Mouse (Mus musculus) MN1 (cell line): ENCODE data around the gene Lhx3.

ENCODE experiments used
- DNase-seq: peaks from one replicate; pipeline ENCODE4 v3.0.0-alpha.2; 2016; ENCODE audit warnings: low spot score

Lhx3 gene

GRCm38 (mm10) chr2:26201926-26202848, 5.9 kb downstream of the Lhx3 start:
- DNase-seq = no peak

- DNase-seq = no peak
Measured at GRCm38 (mm10) chr2:26198488-26198887, 9.6 kb downstream of the Lhx3 start.

GRCm38 (mm10) chr2:26194552-26195339, 13.3 kb downstream of the Lhx3 start:
- DNase-seq = no peak

GRCm38 (mm10) chr2:26188517-26188916, 19.6 kb downstream of the Lhx3 start:
- no peak for DNase-seq

GRCm38 (mm10) chr2:26184352-26184751, 23.7 kb downstream of the Lhx3 start:
- DNase-seq = no peak

GRCm38 (mm10) chr2:26182646-26183045, 25.4 kb downstream of the Lhx3 start:
- DNase-seq = peak; percentile 38

GRCm38 (mm10) chr2:26177189-26177588, 30.9 kb downstream of the Lhx3 start:
- DNase-seq = no peak

- DNase-seq = no peak
Measured at GRCm38 (mm10) chr2:26176731-26177130, 31.4 kb downstream of the Lhx3 start.

GRCm38 (mm10) chr2:26175191-26175590, 32.9 kb downstream of the Lhx3 start:
- no peak for DNase-seq

- DNase-seq = no peak
Measured at GRCm38 (mm10) chr2:26172166-26172565, 35.9 kb downstream of the Lhx3 start.

- DNase-seq = no peak
Measured at GRCm38 (mm10) chr2:26170376-26170775, 37.7 kb downstream of the Lhx3 start.

GRCm38 (mm10) chr2:26168843-26169579, 39.1 kb downstream of the Lhx3 start:
- DNase-seq = no peak

GRCm38 (mm10) chr2:26166890-26167289, 41.2 kb downstream of the Lhx3 start:
- DNase-seq = no peak

- no peak for DNase-seq
Measured at GRCm38 (mm10) chr2:26158064-26158463, 50.0 kb downstream of the Lhx3 start.

- no peak for DNase-seq
Measured at GRCm38 (mm10) chr2:26156191-26156977, 51.7 kb downstream of the Lhx3 start.

- no peak for DNase-seq
Measured at GRCm38 (mm10) chr2:26155737-26156136, 52.4 kb downstream of the Lhx3 start.

GRCm38 (mm10) chr2:26154586-26154985, 53.5 kb downstream of the Lhx3 start:
- no peak for DNase-seq

- peak; percentile 57 for DNase-seq
Measured at GRCm38 (mm10) chr2:26153909-26154340, 54.2 kb downstream of the Lhx3 start.

- DNase-seq = peak; percentile 55
Measured at GRCm38 (mm10) chr2:26153295-26153694, 54.8 kb downstream of the Lhx3 start.
